Mouse (Mus musculus): ENCODE measurements around the gene Mllt10.
"Not testable (repeated sequence)": the region's sequence is repeated elsewhere in the genome, so short reads cannot be mapped to it uniquely, and the experiment has no call there.

Mllt10 gene

GRCm38 (mm10) chr2:18087695-18088094, 32.7 kb downstream of the Mllt10 start:
- not testable (repeated sequence) for DNase-seq (ENCODE audit: low spot score in 2 of 2)

DNA sequence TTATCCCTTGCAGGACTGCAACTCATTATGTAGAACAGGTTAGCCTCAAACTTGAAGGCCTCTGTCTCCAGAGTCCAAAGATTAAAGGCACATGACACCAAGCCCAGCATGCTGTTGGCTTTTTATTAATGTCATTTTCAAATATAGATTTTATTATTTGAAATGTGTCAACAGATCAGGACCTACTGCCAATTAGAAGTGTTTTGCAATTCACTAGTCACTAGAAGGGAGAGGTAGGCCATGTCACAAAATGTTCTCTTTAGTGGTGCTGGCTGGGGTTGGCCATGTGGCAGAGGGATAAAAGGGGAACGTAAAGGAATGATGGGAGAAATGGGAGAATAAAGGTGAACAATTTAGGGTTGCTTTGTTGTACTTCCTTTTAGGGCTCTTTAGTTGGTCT, 38.8 kb downstream of the Mllt10 start:
- DNase-seq (ENCODE audit: low spot score in 2 of 2), result no peak

GRCm38 (mm10) chr2:18094319-18094718, 39.3 kb downstream of the Mllt10 start:
- DNase-seq (ENCODE audit: low spot score in 2 of 2), result no peak

- no peak for DNase-seq (ENCODE audit: low spot score in 2 of 2)
These were observed 40.8 kb downstream of the Mllt10 start for GRCm38 (mm10) chr2:18095804-18096203.

DNA sequence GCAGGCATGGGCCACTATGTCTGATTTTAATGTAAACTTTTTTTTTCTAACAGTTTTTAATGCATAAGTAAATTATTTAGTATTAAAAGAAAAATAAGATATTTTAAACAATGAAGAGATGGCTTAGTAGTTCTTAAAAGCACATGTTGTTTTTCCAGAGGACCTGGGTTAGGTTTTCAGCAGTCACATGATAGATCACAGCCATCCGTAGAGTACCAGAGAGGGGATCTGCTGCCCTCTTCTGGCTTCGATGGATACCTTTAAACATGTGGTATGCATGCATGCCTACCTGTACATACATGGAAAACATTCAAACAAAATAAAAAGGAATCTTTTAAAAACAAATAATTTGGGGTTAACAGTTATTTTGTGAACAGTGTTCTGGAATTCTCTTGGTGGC, 45.9 kb downstream of the Mllt10 start:
- DNase-seq (ENCODE audit: low spot score in 2 of 2), result no peak

- DNase-seq (ENCODE audit: low spot score in 2 of 2), result no peak
These were observed 52.5 kb downstream of the Mllt10 start for GRCm38 (mm10) chr2:18107561-18107960.

DNA sequence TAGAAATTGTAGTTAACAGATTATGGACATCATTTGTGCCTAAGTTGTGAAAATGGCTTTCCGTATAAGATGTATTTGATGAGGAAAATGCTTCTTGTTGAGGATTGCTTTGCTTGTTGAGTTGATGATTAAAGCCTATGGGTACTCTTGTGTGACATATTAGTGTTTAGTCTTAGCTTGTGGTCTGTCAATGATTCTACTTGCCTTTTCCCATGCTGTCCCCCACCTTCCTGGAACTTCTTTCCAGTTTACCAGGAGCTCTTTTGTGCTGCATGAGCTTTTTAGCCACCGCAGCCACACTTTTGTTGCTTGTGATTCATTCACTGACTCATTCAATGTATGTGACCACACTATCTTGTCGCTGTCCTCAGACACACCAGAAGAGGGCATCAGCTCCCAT, 53.2 kb downstream of the Mllt10 start:
- no peak for DNase-seq (ENCODE audit: low spot score in 2 of 2)

GRCm38 (mm10) chr2:18111411-18111810, 56.4 kb downstream of the Mllt10 start:
- no peak for DNase-seq (ENCODE audit: low spot score in 2 of 2)

DNA sequence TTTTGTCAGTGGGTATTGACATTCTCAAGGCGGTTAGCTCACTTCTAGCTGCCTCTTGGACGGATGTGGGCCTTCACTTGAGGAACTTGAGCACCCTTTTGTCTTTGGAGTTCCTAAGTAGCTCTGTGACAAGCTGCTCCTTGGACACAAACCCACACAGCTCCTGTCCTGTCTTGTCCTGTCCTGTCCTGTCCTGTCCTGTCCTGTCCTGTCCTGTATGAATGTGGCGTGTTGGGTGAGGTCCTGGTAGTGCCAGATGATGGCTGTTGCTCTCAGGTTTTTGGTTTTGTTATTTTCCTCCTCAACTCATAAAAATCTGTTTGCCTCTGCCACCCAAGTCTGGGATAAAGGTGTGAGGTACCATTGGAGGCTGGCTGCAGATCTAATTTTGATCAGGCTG, 61.4 kb downstream of the Mllt10 start:
- DNase-seq (ENCODE audit: low spot score in 2 of 2), result peak; percentile 29 to 42

DNA sequence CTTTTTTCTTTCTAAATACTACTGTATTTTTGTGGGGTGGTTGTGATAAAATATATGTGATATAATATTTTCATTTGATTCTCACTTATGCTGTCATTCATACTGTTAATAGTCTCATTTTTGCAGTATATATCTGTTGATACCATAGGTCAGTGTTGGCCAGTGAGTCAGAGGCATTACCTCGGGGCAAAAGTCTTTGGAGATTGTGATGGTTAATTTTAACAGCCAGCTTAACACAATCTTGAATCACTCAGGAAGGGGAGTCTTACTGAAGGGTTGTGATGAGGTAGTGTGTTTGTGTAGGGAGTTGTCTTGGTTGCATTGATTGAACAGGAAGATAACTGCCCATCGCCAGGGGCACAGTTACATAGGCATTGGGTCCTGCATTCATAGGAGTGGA, 83.1 kb downstream of the Mllt10 start:
- no peak for DNase-seq (ENCODE audit: low spot score in 2 of 2)

- DNase-seq (ENCODE audit: low spot score in 2 of 2), result no peak
These were observed 84.6 kb downstream of the Mllt10 start for GRCm38 (mm10) chr2:18139646-18140045.

GRCm38 (mm10) chr2:18156131-18156530, 101.1 kb downstream of the Mllt10 start:
- no peak for DNase-seq (ENCODE audit: low spot score in 2 of 2)

- DNase-seq (ENCODE audit: low spot score in 2 of 2), result no peak
These were observed 104.4 kb downstream of the Mllt10 start for GRCm38 (mm10) chr2:18159426-18159825.

- no peak for DNase-seq (ENCODE audit: low spot score in 2 of 2)
These were observed 106.0 kb downstream of the Mllt10 start for GRCm38 (mm10) chr2:18160992-18161391.

- no peak for DNase-seq (ENCODE audit: low spot score in 2 of 2)
These were observed 110.5 kb downstream of the Mllt10 start for GRCm38 (mm10) chr2:18165511-18165910.

DNA sequence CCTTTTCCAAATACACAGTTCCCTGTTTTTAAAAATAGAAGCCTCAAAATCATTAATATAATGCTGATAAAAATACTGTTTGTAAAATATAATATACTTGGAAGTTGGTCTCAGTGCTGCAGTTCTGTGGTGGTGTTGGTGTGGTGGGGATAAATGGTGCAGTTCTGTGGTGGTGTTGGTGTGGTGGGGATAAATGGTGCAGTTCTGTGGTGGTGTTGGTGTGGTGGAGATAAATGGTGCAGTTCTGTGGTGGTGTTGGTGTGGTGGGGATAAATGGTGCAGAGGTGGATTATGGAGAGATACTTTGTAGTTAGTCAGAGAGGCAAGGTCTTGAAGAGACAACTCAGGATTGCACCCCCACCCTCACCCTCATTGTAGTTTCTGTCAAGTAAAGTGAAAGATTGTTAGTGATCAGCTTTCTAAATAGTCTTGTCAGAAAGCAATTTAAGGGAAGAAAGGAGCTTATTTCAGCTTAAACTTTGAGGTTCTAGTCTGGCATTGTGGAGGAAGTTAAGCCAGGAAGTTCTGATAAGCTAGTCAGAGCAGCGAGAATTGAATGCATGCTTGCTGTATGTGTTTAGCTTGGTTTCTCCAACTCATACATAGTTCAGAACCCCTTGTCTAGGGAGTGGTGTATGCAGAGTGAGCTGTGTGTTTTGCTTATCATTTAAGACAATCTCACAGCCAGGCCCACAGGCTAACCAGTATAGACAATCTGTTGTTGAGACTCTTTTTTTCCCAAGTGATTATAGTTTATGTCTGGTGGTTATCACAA, 114.3 kb downstream of the Mllt10 start:
- DNase-seq (ENCODE audit: low spot score in 2 of 2), result no peak

GRCm38 (mm10) chr2:18175234-18175633, 120.2 kb downstream of the Mllt10 start:
- DNase-seq (ENCODE audit: low spot score in 2 of 2), result no peak

GRCm38 (mm10) chr2:18176235-18176634, 121.2 kb downstream of the Mllt10 start:
- DNase-seq (ENCODE audit: low spot score in 2 of 2), result peak in 1 of 2 experiments; percentile 13

- DNase-seq (ENCODE audit: low spot score in 2 of 2), result no peak
These were observed 125.3 kb downstream of the Mllt10 start for GRCm38 (mm10) chr2:18180323-18180722.

DNA sequence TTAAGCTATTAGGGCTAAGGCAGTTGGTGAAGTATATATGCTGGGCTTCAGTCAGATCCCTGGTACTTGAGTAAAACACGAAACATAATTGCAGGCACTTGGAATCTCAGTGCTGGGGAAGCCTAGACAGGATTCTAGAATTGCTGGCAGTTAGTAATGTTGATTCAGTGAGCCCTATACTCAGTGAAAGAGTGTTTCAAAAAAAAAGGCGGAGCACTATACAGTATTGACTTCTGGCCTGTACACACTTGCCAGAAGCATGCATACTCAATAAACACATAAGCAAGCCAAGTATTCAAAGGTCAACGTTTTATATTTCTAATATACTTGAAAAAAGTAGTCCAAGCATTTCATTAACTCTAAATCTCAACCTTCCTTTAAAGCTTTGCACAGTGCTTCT, 126.6 kb downstream of the Mllt10 start:
- no peak for DNase-seq (ENCODE audit: low spot score in 2 of 2)

DNA sequence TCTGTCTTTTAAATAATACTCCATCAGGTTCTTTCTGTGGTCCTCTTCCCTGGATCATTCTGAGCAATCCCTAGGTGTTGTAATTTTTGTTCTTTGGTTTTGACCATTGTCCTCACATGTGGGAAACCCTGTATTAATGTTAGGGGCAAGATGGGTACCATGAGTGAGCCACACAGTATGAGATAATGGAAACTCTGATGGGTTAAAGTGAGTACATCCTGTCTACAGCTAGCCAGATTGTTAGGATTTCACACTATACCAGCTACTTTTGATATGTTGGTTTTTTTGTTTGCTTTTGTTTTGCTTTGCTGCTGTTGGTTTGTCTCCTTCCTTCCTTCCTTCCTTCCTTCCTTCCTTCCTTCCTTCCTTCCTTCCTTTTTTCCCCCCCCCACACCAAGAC, 128.0 kb downstream of the Mllt10 start:
- no peak for DNase-seq (ENCODE audit: low spot score in 2 of 2)

DNA sequence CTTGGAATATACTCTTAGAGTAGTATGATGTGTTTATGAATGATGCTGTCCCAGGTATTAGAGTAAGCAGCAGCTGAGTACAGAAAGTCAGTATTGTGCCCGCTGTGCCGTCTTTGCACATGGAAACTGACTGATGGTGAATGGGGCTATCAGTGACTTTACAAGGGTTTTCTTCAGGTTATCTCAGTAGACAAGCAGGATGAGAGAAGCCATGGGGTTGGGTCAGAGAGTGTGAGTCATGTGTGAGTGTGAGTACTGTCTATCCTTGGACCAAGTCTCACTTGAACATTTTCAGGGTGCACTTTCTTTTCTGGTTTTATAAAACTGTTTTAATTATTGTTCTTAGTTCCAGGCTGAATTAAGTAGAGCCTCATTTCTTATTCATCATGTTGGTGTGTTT, 133.3 kb downstream of the Mllt10 start:
- no peak for DNase-seq (ENCODE audit: low spot score in 2 of 2)

DNA sequence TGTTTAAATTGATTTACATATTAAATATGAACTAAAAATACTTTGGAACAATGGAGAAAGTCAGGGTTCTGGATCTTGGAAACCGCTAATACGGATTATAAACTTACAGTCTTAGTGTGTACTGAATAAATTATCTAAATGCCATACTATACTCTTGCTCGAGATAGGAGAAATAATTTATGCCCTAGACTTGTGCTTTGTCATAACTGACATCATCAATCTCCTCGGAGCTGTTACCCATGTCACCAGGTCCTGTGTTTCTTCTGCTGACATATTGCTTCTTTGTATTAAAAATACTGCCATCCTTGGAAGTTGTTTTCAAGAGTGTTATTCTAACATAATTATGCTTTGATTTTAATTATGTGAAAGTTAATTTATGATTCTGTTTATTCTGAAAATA, 140.2 kb downstream of the Mllt10 start:
- DNase-seq (ENCODE audit: low spot score in 2 of 2), result no peak
